Mouse (Mus musculus) liver, embryonic 13.5 days (tissue): Measurements from ENCODE around the gene BC035947. TPM values are rescaled to one million over a fixed set of nuclear protein-coding genes. Genes with fewer than 3 reads are reported as not detected.
"Not testable (repeated sequence)": the region's sequence is repeated elsewhere in the genome, so short reads cannot be mapped to it uniquely, and the experiment has no call there.

Source experiments
- ATAC-seq: fragments of 200-750 bp; cut with Nextera tagmentation; 2 replicates; pipeline ENCODE4 v1.8.0; 2017; ENCODE audit warnings: low read depth, mild to moderate bottlenecking, moderate number of reproducible peaks, moderate library complexity
- DNase-seq: peaks from one replicate; pipeline ENCODE4 v3.0.0; 2022
- H3K27ac ChIP-seq: fragments of 300-500 bp; sonication (generic); 2 replicates; pipeline ENCODE4 v1.5.1; 2015; ENCODE audit warnings: moderate library complexity, mild to moderate bottlenecking, inconsistent platforms
- H3K27me3 ChIP-seq: fragments of 300-500 bp; sonication (generic); 2 replicates; pipeline ENCODE4 v1.6.1; 2015; ENCODE audit warnings: mild to moderate bottlenecking, inconsistent platforms
- H3K36me3 ChIP-seq: fragments of 300-500 bp; sonication (generic); 2 replicates; pipeline ENCODE4 v1.6.1; 2015; ENCODE audit warnings: mild to moderate bottlenecking, inconsistent platforms
- H3K4me1 ChIP-seq: fragments of 300-500 bp; sonication (generic); replicated peaks from 2 replicates; pipeline ENCODE4 v1.6.1; 2015; ENCODE audit warnings: inconsistent platforms
- H3K4me2 ChIP-seq: fragments of 300-500 bp; sonication (generic); 2 replicates; pipeline ENCODE4 v1.6.1; 2015; ENCODE audit warnings: inconsistent platforms, mild to moderate bottlenecking, moderate library complexity
- H3K4me3 ChIP-seq: fragments of 300-500 bp; sonication (generic); replicated peaks from 2 replicates; pipeline ENCODE4 v1.5.1; 2015; ENCODE audit warnings: mild to moderate bottlenecking, inconsistent platforms
- H3K9ac ChIP-seq: fragments of 300-500 bp; sonication (generic); 2 replicates; pipeline ENCODE4 v1.6.1; 2015; ENCODE audit warnings: mild to moderate bottlenecking, inconsistent platforms
- H3K9me3 ChIP-seq: fragments of 300-500 bp; sonication (generic); replicated peaks from 2 replicates; pipeline ENCODE4 v1.6.1; 2016; ENCODE audit warnings: inconsistent platforms
- WGBS: fragments of 180-500 bp; shearing (Covaris S2); methylation state at CpG from one replicate; pipeline ENCODE4 v1.1.7; 2015; ENCODE audit not compliant: insufficient replicate concordance; 5-methylcytosine and 5-hydroxymethylcytosine counted together
- polyA plus RNA-seq: library from polyadenylated mRNA; unstranded; fragments of >200 nt; fragmentation: Nextera tagmentation; extraction: Ambion mirVana; gene quantifications from 2 replicates; pipeline ENCODE4 v1.2.1, GENCODE M21; 2015

BC035947 gene
- not detected in 2 replicates for polyA plus RNA-seq

- peak within 1 kb of the TSS; percentile 28 for H3K4me2 ChIP-seq
- H3K9ac ChIP-seq, result no peak within 1 kb of the TSS
- H3K36me3 ChIP-seq, result no peaks in the 10 kb centered on the region
- peaks cover 13% of the 10 kb centered on the region for H3K27me3 ChIP-seq
- H3K9me3 ChIP-seq, result no peaks in the 10 kb centered on the region
- no peak for ATAC-seq
- no peak within 1 kb of the TSS for H3K4me3 ChIP-seq
- no peak within 1 kb of the TSS for H3K27ac ChIP-seq
- no peak for DNase-seq
- 8% methylated on average over 25 of the region's 25 CpGs for WGBS
- 0 out of 2 replicates have a peak, but pooled peaks cover 2% of the 10 kb centered on the region for H3K4me1 ChIP-seq
Observed at GRCm38 (mm10) chr1:78511621-78512160, at the start of gene BC035947. Gene BC035947 (minus strand): TSS chr1:78512158.

- ATAC-seq (no peak), DNase-seq (no peak)
- WGBS, result 37% methylated on average over 8 of the region's 8 CpGs
- Histone ChIP-seq H3K4me2 (no peak overlapping the region), H3K4me3 (no peak overlapping the region), H3K4me1 (no peaks in the 10 kb centered on the region), H3K27ac (no peak overlapping the region), H3K27me3 (no peaks in the 10 kb centered on the region), H3K36me3 (no peaks in the 10 kb centered on the region), H3K9ac (no peak overlapping the region), H3K9me3 (no peaks in the 10 kb centered on the region)
Observed at GRCm38 (mm10) chr1:78554012-78554666, 42.2 kb upstream of the BC035947 start.

- Histone ChIP-seq H3K4me3 (no peak overlapping the region), H3K9ac (no peak overlapping the region), H3K27me3 (no peaks in the 10 kb centered on the region), H3K27ac (no peak overlapping the region), H3K4me1 (no peaks in the 10 kb centered on the region), H3K9me3 (no peaks in the 10 kb centered on the region), H3K4me2 (no peak overlapping the region), H3K36me3 (no peaks in the 10 kb centered on the region)
- ATAC-seq, result no peak
- WGBS, result 53% methylated on average over 6 of the region's 6 CpGs
- no peak for DNase-seq
Observed at GRCm38 (mm10) chr1:78548961-78549360, 37.0 kb upstream of the BC035947 start.

GRCm38 (mm10) chr1:78546258-78546657, 34.3 kb upstream of the BC035947 start:
- ATAC-seq, result no peak
- no peak overlapping the region for H3K27ac ChIP-seq
- H3K9ac ChIP-seq, result no peak overlapping the region
- H3K9me3 ChIP-seq, result no peaks in the 10 kb centered on the region
- DNase-seq, result no peak
- H3K27me3 ChIP-seq, result no peaks in the 10 kb centered on the region
- WGBS, result 69% methylated on average over 9 of the region's 9 CpGs
- no peak overlapping the region for H3K4me2 ChIP-seq
- H3K4me1 ChIP-seq, result no peaks in the 10 kb centered on the region
- H3K4me3 ChIP-seq, result no peak overlapping the region
- H3K36me3 ChIP-seq, result no peaks in the 10 kb centered on the region

- not testable (repeated sequence) for DNase-seq, H3K4me3 ChIP-seq, H3K27ac ChIP-seq, H3K27me3 ChIP-seq, H3K4me2 ChIP-seq, ATAC-seq, H3K9ac ChIP-seq, H3K36me3 ChIP-seq, H3K9me3 ChIP-seq, H3K4me1 ChIP-seq
- WGBS, result 67% methylated on average over 1 of the region's 1 CpGs
Observed at GRCm38 (mm10) chr1:78543631-78544030, 31.7 kb upstream of the BC035947 start.

GRCm38 (mm10) chr1:78539166-78539565, 27.2 kb upstream of the BC035947 start:
- no peak overlapping the region for H3K9ac ChIP-seq
- 51% methylated on average over 6 of the region's 6 CpGs for WGBS
- no peak overlapping the region for H3K4me3 ChIP-seq
- H3K36me3 ChIP-seq, result no peaks in the 10 kb centered on the region
- no peaks in the 10 kb centered on the region for H3K9me3 ChIP-seq
- DNase-seq (no peak), ATAC-seq (no peak)
- H3K4me2 ChIP-seq, result no peak overlapping the region
- H3K27ac ChIP-seq, result no peak overlapping the region
- no peaks in the 10 kb centered on the region for H3K27me3 ChIP-seq
- peaks cover 24% of the 10 kb centered on the region for H3K4me1 ChIP-seq

GRCm38 (mm10) chr1:78538396-78538795, 26.4 kb upstream of the BC035947 start:
- H3K4me3 ChIP-seq, result no peak overlapping the region
- ATAC-seq, result no peak
- H3K9ac ChIP-seq, result no peak overlapping the region

GRCm38 (mm10) chr1:78537494-78538010, 25.6 kb upstream of the BC035947 start:
- WGBS, result 14% methylated on average over 16 of the region's 16 CpGs
- H3K9ac ChIP-seq, result peak overlapping the region; percentile 34; the same call in 1 of the 2 replicates
- H3K4me2 ChIP-seq, result peak overlapping the region; percentile 62
- H3K27me3 ChIP-seq, result no peaks in the 10 kb centered on the region
- peaks cover 28% of the 10 kb centered on the region for H3K4me1 ChIP-seq
- ATAC-seq (peak; percentile 67), DNase-seq (peak; percentile 8)
- no peaks in the 10 kb centered on the region for H3K9me3 ChIP-seq
- H3K27ac ChIP-seq, result no peak overlapping the region
- peak overlapping the region; percentile 36 for H3K4me3 ChIP-seq
- no peaks in the 10 kb centered on the region for H3K36me3 ChIP-seq

More at GRCm38 (mm10) chr1:78538396-78538795, 26.4 kb upstream of the BC035947 start:
- Histone ChIP-seq H3K4me1 (peaks cover 28% of the 10 kb centered on the region), H3K36me3 (no peaks in the 10 kb centered on the region), H3K27ac (no peak overlapping the region), H3K4me2 (no peak overlapping the region), H3K9me3 (no peaks in the 10 kb centered on the region), H3K27me3 (no peaks in the 10 kb centered on the region)
- 65% methylated on average over 5 of the region's 5 CpGs for WGBS
- DNase-seq, result no peak

GRCm38 (mm10) chr1:78536310-78537164, 24.6 kb upstream of the BC035947 start:
- H3K9ac ChIP-seq, result no peak overlapping the region
- no peaks in the 10 kb centered on the region for H3K9me3 ChIP-seq
- H3K27ac ChIP-seq, result no peak overlapping the region
- H3K4me2 ChIP-seq, result peak overlapping the region; percentile 62
- H3K4me1 ChIP-seq, result peaks cover 28% of the 10 kb centered on the region
- H3K27me3 ChIP-seq, result no peaks in the 10 kb centered on the region
- DNase-seq, result peak; percentile 17
- H3K4me3 ChIP-seq, result no peak overlapping the region
- ATAC-seq, result no peak
- H3K36me3 ChIP-seq, result no peaks in the 10 kb centered on the region
- WGBS, result 33% methylated on average over 19 of the region's 19 CpGs

GRCm38 (mm10) chr1:78534428-78535150, 22.6 kb upstream of the BC035947 start:
- whole genome bisulfite sequencing, result 39% methylated on average over 9 of the region's 9 CpGs
- Histone ChIP-seq H3K9ac (no peak overlapping the region), H3K4me3 (no peak overlapping the region), H3K27me3 (no peaks in the 10 kb centered on the region), H3K9me3 (no peaks in the 10 kb centered on the region), H3K36me3 (no peaks in the 10 kb centered on the region), H3K4me2 (no peak overlapping the region), H3K27ac (no peak overlapping the region), H3K4me1 (peaks cover 28% of the 10 kb centered on the region)
- DNase-seq, result peak; percentile 33
- ATAC-seq, result peak; percentile 90
